Mouse (Mus musculus) splenic B cell, adult 2 months (primary cell): ENCODE results near the gene Pcid2.
A peak's percentile ranks its signal among the peaks of the same experiment; 100 is the strongest.
"Not testable (repeated sequence)": the region's sequence is repeated elsewhere in the genome, so short reads cannot be mapped to it uniquely, and the experiment has no call there.

ENCODE experiments used
- DNase-seq: peaks from one replicate; pipeline ENCODE4 v3.0.0-alpha.2; 2011; ENCODE audit warnings: low read depth, low spot score
- H3K27me3 ChIP-seq: 2 replicates; pipeline ENCODE4 v1.6.1; 2012; ENCODE audit warnings: mild to moderate bottlenecking, low read length, moderate library complexity, mixed read lengths; ENCODE audit not compliant: control insufficient read depth, poor library complexity, insufficient read depth, severe bottlenecking
- H3K36me3 ChIP-seq: 2 replicates; pipeline ENCODE4 v1.6.1; 2012; ENCODE audit warnings: mild to moderate bottlenecking, low read length, moderate library complexity, mixed read lengths; ENCODE audit not compliant: control insufficient read depth, poor library complexity, insufficient read depth, severe bottlenecking

Gene Pcid2

GRCm38 (mm10) chr8:13105087-13105881 lies at the start of gene Pcid2, which contains the start of gene Cul4a:
TSS of gene Pcid2 (minus strand) at chr8:13105459.
TSS of gene Cul4a (plus strand) at chr8:13105621.
- H3K27me3 ChIP-seq, result no peaks in the 10 kb centered on the region
- peak; percentile 99 for DNase-seq

GRCm38 (mm10) chr8:13154099-13154498 lies 48.8 kb upstream of the Pcid2 start:
- Histone ChIP-seq H3K36me3 (no peaks in the 10 kb centered on the region), H3K27me3 (no peaks in the 10 kb centered on the region)
- no peak for DNase-seq

More at GRCm38 (mm10) chr8:13105087-13105881, at the start of gene Pcid2, which contains the start of gene Cul4a:
- H3K36me3 ChIP-seq, result no peaks in the 10 kb centered on the region

GRCm38 (mm10) chr8:13150929-13151328 lies 45.7 kb upstream of the Pcid2 start:
- no peaks in the 10 kb centered on the region for H3K27me3 ChIP-seq
- peaks cover 3% of the 10 kb centered on the region for H3K36me3 ChIP-seq
- no peak for DNase-seq

GRCm38 (mm10) chr8:13149866-13150265 lies 44.6 kb upstream of the Pcid2 start:
- no peak for DNase-seq
- Histone ChIP-seq H3K27me3 (no peaks in the 10 kb centered on the region), H3K36me3 (peaks cover 3% of the 10 kb centered on the region)

GRCm38 (mm10) chr8:13149287-13149686 lies 44.0 kb upstream of the Pcid2 start:
- Histone ChIP-seq H3K36me3 (peaks cover 3% of the 10 kb centered on the region), H3K27me3 (no peaks in the 10 kb centered on the region)
- DNase-seq, result no peak

- DNase-seq, result no peak
- Histone ChIP-seq H3K27me3 (no peaks in the 10 kb centered on the region), H3K36me3 (peaks cover 4% of the 10 kb centered on the region)
Measured at GRCm38 (mm10) chr8:13148476-13148875, 43.2 kb upstream of the Pcid2 start.

- peaks cover 16% of the 10 kb centered on the region for H3K36me3 ChIP-seq
- H3K27me3 ChIP-seq, result no peaks in the 10 kb centered on the region
- DNase-seq, result no peak
Measured at GRCm38 (mm10) chr8:13141681-13142080, 36.4 kb upstream of the Pcid2 start.

- Histone ChIP-seq H3K36me3 (peaks cover 17% of the 10 kb centered on the region), H3K27me3 (no peaks in the 10 kb centered on the region)
- no peak for DNase-seq
Measured at GRCm38 (mm10) chr8:13139641-13140182, 34.5 kb upstream of the Pcid2 start.

- H3K27me3 ChIP-seq, result not testable (repeated sequence)
- H3K36me3 ChIP-seq, result peaks cover 14% of the 10 kb centered on the region
- peak; percentile 79 for DNase-seq
Measured at GRCm38 (mm10) chr8:13132220-13132619, 27.0 kb upstream of the Pcid2 start.

GRCm38 (mm10) chr8:13124897-13125296 lies 19.6 kb upstream of the Pcid2 start:
- H3K27me3 ChIP-seq, result no peaks in the 10 kb centered on the region
- no peaks in the 10 kb centered on the region; the same call in 1 of the 2 replicates for H3K36me3 ChIP-seq
- no peak for DNase-seq

GRCm38 (mm10) chr8:13122887-13123421 lies 17.7 kb upstream of the Pcid2 start:
- H3K27me3 ChIP-seq, result no peaks in the 10 kb centered on the region
- DNase-seq, result no peak
- H3K36me3 ChIP-seq, result no peaks in the 10 kb centered on the region; the same call in 1 of the 2 replicates

GRCm38 (mm10) chr8:13120882-13121665 lies 15.8 kb upstream of the Pcid2 start:
- no peak for DNase-seq
- Histone ChIP-seq H3K36me3 (no peaks in the 10 kb centered on the region; the same call in 1 of the 2 replicates), H3K27me3 (no peaks in the 10 kb centered on the region)

- DNase-seq, result no peak
- H3K27me3 ChIP-seq, result no peaks in the 10 kb centered on the region
- no peaks in the 10 kb centered on the region for H3K36me3 ChIP-seq
Measured at GRCm38 (mm10) chr8:13118516-13118915, 13.3 kb upstream of the Pcid2 start.

- H3K27me3 ChIP-seq, result no peaks in the 10 kb centered on the region
- no peak for DNase-seq
- no peaks in the 10 kb centered on the region for H3K36me3 ChIP-seq
Measured at GRCm38 (mm10) chr8:13117096-13117495, 11.8 kb upstream of the Pcid2 start.
